Mouse (Mus musculus): Measurements from ENCODE around the gene Zdhhc14. TPM values are rescaled to one million over a fixed set of nuclear protein-coding genes. Genes with fewer than 3 reads are reported as not detected.

The Zdhhc14 gene
- polyA plus RNA-seq, 2 experiments: 2.6 to 5.8 TPM

- H3K36me3 ChIP-seq (replicated peaks; ENCODE audit: control insufficient read depth, insufficient read depth, low read depth): no peaks in the 10 kb centered on the region
- no peak overlapping the region for H3K4me2 ChIP-seq (ENCODE audit: low read depth)
- H3K4me3 ChIP-seq (ENCODE audit: insufficient read depth in 1 of 2, low read depth in 2 of 2, low read length in 2 of 2): no peak overlapping the region
- H3K4me1 ChIP-seq (replicated peaks; ENCODE audit: control insufficient read depth in 2 of 2, insufficient read depth in 2 of 2, low read length in 1 of 2): peaks cover 0 to 7% of the 10 kb centered on the region in 2 experiments; a peak in 2 of 4 replicates
- ATAC-seq (ENCODE audit: insufficient read depth) (no peak), DNase-seq (ENCODE audit: low read depth in 3 of 3, low spot score in 3 of 3) (no peak)
- no peaks in the 10 kb centered on the region for H3K27me3 ChIP-seq (ENCODE audit: control insufficient read depth, insufficient read depth, low read length)
- TF ChIP-seq EP300 (IDR thresholded peaks at IDR 0.05; ENCODE audit: low read depth) (no peak), CTCF (IDR thresholded peaks at IDR 0.05; ENCODE audit: low read depth) (no peak)
- H3K27ac ChIP-seq: no peak overlapping the region
- WGBS (ENCODE audit: insufficient replicate concordance): 79% methylated on average over 2 of the region's 2 CpGs
- no peak overlapping the region for H3K9ac ChIP-seq (replicated peaks)
- H3K9me3 ChIP-seq (ENCODE audit: control insufficient read depth, low read length): no peaks in the 10 kb centered on the region
Measured at GRCm38 (mm10) chr17:5542177-5542576, 49.8 kb downstream of the Zdhhc14 start.

DNA sequence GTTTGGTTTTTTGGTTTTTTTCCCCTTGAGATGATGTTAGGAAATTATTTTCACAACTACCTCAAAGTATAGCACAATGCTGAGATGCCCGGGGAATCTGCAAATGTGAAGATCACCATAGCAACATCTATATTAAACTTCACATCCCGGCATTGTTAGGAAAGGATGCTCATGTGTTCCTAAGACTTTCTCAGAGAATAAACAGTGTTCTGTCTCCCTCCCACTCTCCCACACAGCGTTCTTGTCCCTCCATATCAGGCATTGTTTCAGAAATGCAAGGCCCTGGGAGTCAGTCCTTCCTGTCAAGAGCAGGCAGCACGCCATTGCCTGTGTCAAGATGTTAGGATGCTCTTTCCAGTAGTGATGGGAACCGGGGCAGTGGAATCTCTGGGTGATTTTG lies 51.7 kb downstream of the Zdhhc14 start:
- Histone ChIP-seq H3K27ac (no peak overlapping the region), H3K9ac (replicated peaks) (no peak overlapping the region), H3K4me1 (replicated peaks; ENCODE audit: control insufficient read depth in 2 of 2, insufficient read depth in 2 of 2, low read length in 1 of 2) (peaks cover 0 to 7% of the 10 kb centered on the region in 2 experiments; a peak in 2 of 4 replicates), H3K4me3 (ENCODE audit: insufficient read depth in 1 of 2, low read depth in 2 of 2, low read length in 2 of 2) (no peak overlapping the region), H3K36me3 (replicated peaks; ENCODE audit: control insufficient read depth, insufficient read depth, low read depth) (no peaks in the 10 kb centered on the region), H3K9me3 (ENCODE audit: control insufficient read depth, low read length) (no peaks in the 10 kb centered on the region), H3K27me3 (ENCODE audit: control insufficient read depth, insufficient read depth, low read length) (no peaks in the 10 kb centered on the region), H3K4me2 (ENCODE audit: low read depth) (no peak overlapping the region)
- no peak for ATAC-seq (ENCODE audit: insufficient read depth)
- 70% methylated on average over 5 of the region's 5 CpGs for WGBS (ENCODE audit: insufficient replicate concordance)
- no peak for TF ChIP-seq CTCF (IDR thresholded peaks at IDR 0.05; ENCODE audit: low read depth)
- no peak for TF ChIP-seq EP300 (IDR thresholded peaks at IDR 0.05; ENCODE audit: low read depth)
- DNase-seq (ENCODE audit: low read depth in 3 of 3, low spot score in 3 of 3): no peak

DNA sequence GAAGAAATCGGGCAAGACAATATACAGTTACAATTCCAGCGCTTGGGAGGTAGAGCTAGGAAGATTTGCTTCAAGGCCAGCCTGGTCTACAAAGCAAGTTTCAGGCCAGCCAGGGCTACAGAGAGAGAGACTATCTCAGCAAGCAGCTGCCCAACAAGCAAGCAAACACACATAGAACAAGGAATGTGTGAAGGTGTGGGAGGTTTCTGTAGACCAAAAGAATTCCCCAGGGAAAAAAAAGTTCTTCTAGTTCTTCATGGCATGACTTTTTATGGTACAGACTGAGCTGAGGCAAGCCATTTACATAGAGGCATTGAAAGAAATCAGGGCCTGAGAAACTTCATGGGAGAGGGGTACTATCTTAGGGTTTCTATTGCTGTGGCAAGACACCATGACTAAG lies 52.7 kb downstream of the Zdhhc14 start:
- Histone ChIP-seq H3K4me1 (replicated peaks; ENCODE audit: control insufficient read depth in 2 of 2, insufficient read depth in 2 of 2, low read length in 1 of 2) (peaks cover 0 to 7% of the 10 kb centered on the region in 2 experiments; a peak in 2 of 4 replicates), H3K27me3 (ENCODE audit: control insufficient read depth, insufficient read depth, low read length) (no peaks in the 10 kb centered on the region), H3K27ac (no peak overlapping the region), H3K9ac (replicated peaks) (no peak overlapping the region), H3K36me3 (replicated peaks; ENCODE audit: control insufficient read depth, insufficient read depth, low read depth) (no peaks in the 10 kb centered on the region), H3K4me3 (ENCODE audit: insufficient read depth in 1 of 2, low read depth in 2 of 2, low read length in 2 of 2) (no peak overlapping the region), H3K9me3 (ENCODE audit: control insufficient read depth, low read length) (no peaks in the 10 kb centered on the region), H3K4me2 (ENCODE audit: low read depth) (no peak overlapping the region)
- TF ChIP-seq EP300 (IDR thresholded peaks at IDR 0.05; ENCODE audit: low read depth) (no peak), CTCF (IDR thresholded peaks at IDR 0.05; ENCODE audit: low read depth) (no peak)
- ATAC-seq (ENCODE audit: insufficient read depth) (no peak), DNase-seq (ENCODE audit: low read depth in 3 of 3, low spot score in 3 of 3) (no peak)
- 80% methylated on average over 2 of the region's 2 CpGs for WGBS (ENCODE audit: insufficient replicate concordance)

- H3K36me3 ChIP-seq (replicated peaks; ENCODE audit: control insufficient read depth, insufficient read depth, low read depth): no peaks in the 10 kb centered on the region
- no peaks in the 10 kb centered on the region for H3K27me3 ChIP-seq (ENCODE audit: control insufficient read depth, insufficient read depth, low read length)
- no peak overlapping the region for H3K9ac ChIP-seq (replicated peaks)
- H3K27ac ChIP-seq: no peak overlapping the region
- no peak for DNase-seq (ENCODE audit: low read depth in 3 of 3, low spot score in 3 of 3)
- no peak overlapping the region for H3K4me2 ChIP-seq (ENCODE audit: low read depth)
- H3K4me1 ChIP-seq (replicated peaks; ENCODE audit: control insufficient read depth in 2 of 2, insufficient read depth in 2 of 2, low read length in 1 of 2): peaks cover 0 to 2% of the 10 kb centered on the region in 2 experiments; a peak in 2 of 4 replicates
- no peak for TF ChIP-seq CTCF (IDR thresholded peaks at IDR 0.05; ENCODE audit: low read depth)
- no peak for TF ChIP-seq EP300 (IDR thresholded peaks at IDR 0.05; ENCODE audit: low read depth)
- WGBS (ENCODE audit: insufficient replicate concordance): 75% methylated on average over 2 of the region's 2 CpGs
- no peaks in the 10 kb centered on the region for H3K9me3 ChIP-seq (ENCODE audit: control insufficient read depth, low read length)
- ATAC-seq (ENCODE audit: insufficient read depth): no peak
- H3K4me3 ChIP-seq (ENCODE audit: insufficient read depth in 1 of 2, low read depth in 2 of 2, low read length in 2 of 2): no peak overlapping the region
Measured at GRCm38 (mm10) chr17:5548546-5548945, 56.2 kb downstream of the Zdhhc14 start.

DNA sequence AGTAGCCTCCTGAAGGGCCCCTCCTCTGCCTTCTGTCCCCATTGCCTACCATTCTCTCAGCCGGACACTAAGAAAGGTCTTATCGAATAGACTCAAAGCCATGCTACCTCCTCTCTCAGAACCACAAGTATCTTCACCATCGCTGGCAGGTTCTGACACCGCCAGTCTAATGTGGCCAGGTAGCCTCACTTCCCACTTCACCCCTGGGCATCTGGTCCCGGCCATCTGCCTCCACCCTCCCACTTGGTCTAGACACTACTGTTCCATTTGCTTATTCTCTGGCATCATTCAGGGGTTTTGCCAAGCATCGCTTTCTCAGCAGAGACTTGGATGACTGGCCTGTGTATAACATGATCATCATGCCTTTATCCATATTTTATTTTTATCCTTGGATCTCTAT lies 57.1 kb downstream of the Zdhhc14 start:
- no peaks in the 10 kb centered on the region for H3K27me3 ChIP-seq (ENCODE audit: control insufficient read depth, insufficient read depth, low read length)
- H3K4me2 ChIP-seq (ENCODE audit: low read depth): no peak overlapping the region
- H3K27ac ChIP-seq: no peak overlapping the region
- no peak overlapping the region for H3K4me3 ChIP-seq (ENCODE audit: insufficient read depth in 1 of 2, low read depth in 2 of 2, low read length in 2 of 2)
- no peaks in the 10 kb centered on the region for H3K36me3 ChIP-seq (replicated peaks; ENCODE audit: control insufficient read depth, insufficient read depth, low read depth)
- TF ChIP-seq CTCF (IDR thresholded peaks at IDR 0.05; ENCODE audit: low read depth) (no peak), EP300 (IDR thresholded peaks at IDR 0.05; ENCODE audit: low read depth) (no peak)
- DNase-seq (ENCODE audit: low read depth in 3 of 3, low spot score in 3 of 3): no peak
- no peak overlapping the region for H3K9ac ChIP-seq (replicated peaks)
- no peaks in the 10 kb centered on the region for H3K9me3 ChIP-seq (ENCODE audit: control insufficient read depth, low read length)
- H3K4me1 ChIP-seq (replicated peaks; ENCODE audit: control insufficient read depth in 2 of 2, insufficient read depth in 2 of 2, low read length in 1 of 2): peaks cover 0 to 4% of the 10 kb centered on the region in 2 experiments; a peak in 2 of 4 replicates
- WGBS (ENCODE audit: insufficient replicate concordance): 84% methylated on average over 6 of the region's 6 CpGs
- ATAC-seq (ENCODE audit: insufficient read depth): no peak
